Mouse (Mus musculus) ovary, adult 10 weeks (tissue): ENCODE results near the gene D130052B06Rik. TPM values are rescaled to one million over a fixed set of nuclear protein-coding genes. Genes with fewer than 3 reads are reported as not detected.

Source experiments
- polyA plus RNA-seq: library from polyadenylated mRNA; stranded (reverse); fragments of 350-450 nt; fragmentation: Illumina TruSeq; extraction: RNeasy Lipid Tissue Mini Kit (QIAGEN cat#74804); gene quantifications from one replicate; pipeline ENCODE4 v1.2.3, GENCODE M21; 2014

D130052B06Rik gene
- not detected for polyA plus RNA-seq

DNA sequence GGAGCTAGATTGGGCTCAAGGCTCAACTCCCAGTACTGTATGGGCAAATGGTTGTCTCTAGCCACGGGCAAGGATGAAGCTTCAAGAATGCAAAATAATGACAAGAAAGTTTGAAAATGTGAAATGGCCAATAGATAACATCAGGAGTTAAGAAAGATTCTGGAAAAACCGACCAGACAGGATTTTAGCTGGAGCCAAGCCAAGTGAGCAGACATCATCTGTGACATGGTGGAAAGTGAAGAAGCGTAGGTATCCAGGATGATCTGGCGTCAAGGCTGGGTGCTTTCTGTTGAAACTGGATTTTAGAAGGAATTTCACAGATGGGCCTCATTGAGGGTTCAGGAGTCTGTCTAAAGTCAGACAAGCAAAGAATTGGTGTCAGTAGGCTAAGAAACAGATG lies at the start of gene D130052B06Rik:
Gene D130052B06Rik (plus strand): TSS at position 317 of the 400 bp plus-strand sequence.

DNA sequence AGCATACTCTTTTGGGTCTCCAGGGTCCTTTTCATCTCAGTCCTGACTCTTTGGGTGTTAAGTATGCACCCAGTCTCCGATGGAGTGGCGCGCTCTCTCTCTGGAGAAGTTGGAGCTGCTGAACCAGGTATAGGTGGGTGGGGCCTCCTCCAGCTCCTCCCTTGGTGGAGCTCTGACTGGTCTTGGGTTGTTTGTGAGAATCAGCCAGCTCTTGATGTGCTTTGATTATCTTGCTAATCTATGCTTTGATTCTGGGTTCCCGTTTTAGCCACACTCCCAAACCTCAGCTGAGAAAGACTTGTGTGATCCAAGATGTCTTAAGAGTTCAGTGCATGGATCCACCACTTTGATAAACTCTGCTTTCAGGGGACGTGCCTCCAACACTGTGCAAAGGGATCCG lies 20.2 kb upstream of the D130052B06Rik start, which contains the start of gene Gabrp:
Gene Gabrp (minus strand): TSS at position 101 of the 400 bp plus-strand sequence.

Other genes with a start within 250 kb of the D130052B06Rik start
- gene Ranbp17, start 85.6 kb upstream of the D130052B06Rik start, polyA plus RNA-seq: 9.7 TPM
- gene Gabrp, start 20.3 kb upstream of the D130052B06Rik start, polyA plus RNA-seq: 7.2 TPM